Mouse (Mus musculus) adrenal gland, adult 18-20 months (tissue): ENCODE results near the gene Ppil1. TPM values are rescaled to one million over a fixed set of nuclear protein-coding genes. Genes with fewer than 3 reads are reported as not detected.

Source experiments
- DNase-seq, 2 experiments: peaks; one replicate each; pipeline ENCODE4 v3.0.0; 2021 to 2022; ENCODE audit warnings: low spot score in 2 of 2
- total RNA-seq, 2 experiments: library from RNA; stranded (reverse); gene quantifications; 1 replicate in 1 of 2; 2 replicates in 1 of 2; pipeline ENCODE4 v1.2.3; 2021

Gene Ppil1
- total RNA-seq, 2 experiments from 2014 or later, result 21.3 to 22.4 TPM

DNA sequence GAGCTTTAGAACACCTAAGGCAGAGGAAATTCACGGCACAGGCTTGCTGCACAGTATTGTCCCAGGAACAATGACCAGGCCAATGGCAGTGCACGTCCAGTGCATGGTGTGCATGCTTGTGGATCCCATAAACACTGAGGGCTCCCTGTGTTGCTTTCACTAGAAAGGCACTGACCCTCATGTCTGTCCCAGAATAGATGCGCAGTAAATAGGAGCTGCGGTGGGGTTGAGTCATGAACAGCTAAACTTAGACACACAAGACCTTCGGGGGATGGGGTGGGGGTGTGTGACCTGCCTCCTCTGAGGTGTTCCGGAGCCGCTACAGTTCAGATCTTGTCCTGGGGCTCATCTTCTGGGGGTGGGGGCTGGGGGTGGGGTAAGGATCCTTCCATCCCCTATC lies 57.9 kb downstream of the Ppil1 start:
- no peak for DNase-seq

- no peak for DNase-seq
Measured at GRCm38 (mm10) chr17:29202604-29203003, 61.4 kb downstream of the Ppil1 start.

Other genes starting within 250 kb of the Ppil1 start
- 100 to 1,000 TPM; 113 to 119 TPM for gene Srsf3, start 231.6 kb downstream of the Ppil1 start, total RNA-seq
- gene Cdkn1a, start 173.2 kb downstream of the Ppil1 start, total RNA-seq, result 100 to 1,000 TPM; 100 to 128 TPM
- gene Rab44, start 150.0 kb downstream of the Ppil1 start, total RNA-seq, result under 1 TPM; 0.20 to 0.54 TPM
- gene Cpne5, start 26.0 kb downstream of the Ppil1 start, total RNA-seq, result under 1 TPM; 0.33 to 0.35 TPM
- gene BC004004, start 4.6 kb upstream of the Ppil1 start, total RNA-seq, result 100 to 1,000 TPM; 111 to 147 TPM
- 10 to 100 TPM; 16.8 to 52.3 TPM for gene Pi16, start 53.5 kb upstream of the Ppil1 start, total RNA-seq
- 100 to 1,000 TPM; 252 to 293 TPM for gene Mtch1, start 83.7 kb upstream of the Ppil1 start, total RNA-seq
- 1 to 10 TPM; 3.7 to 9.5 TPM for gene Fgd2, start 96.7 kb upstream of the Ppil1 start, total RNA-seq
- 100 to 1,000 TPM; 132 to 171 TPM for gene Pim1, start 226.6 kb upstream of the Ppil1 start, total RNA-seq